In the genomic region with DNA sequence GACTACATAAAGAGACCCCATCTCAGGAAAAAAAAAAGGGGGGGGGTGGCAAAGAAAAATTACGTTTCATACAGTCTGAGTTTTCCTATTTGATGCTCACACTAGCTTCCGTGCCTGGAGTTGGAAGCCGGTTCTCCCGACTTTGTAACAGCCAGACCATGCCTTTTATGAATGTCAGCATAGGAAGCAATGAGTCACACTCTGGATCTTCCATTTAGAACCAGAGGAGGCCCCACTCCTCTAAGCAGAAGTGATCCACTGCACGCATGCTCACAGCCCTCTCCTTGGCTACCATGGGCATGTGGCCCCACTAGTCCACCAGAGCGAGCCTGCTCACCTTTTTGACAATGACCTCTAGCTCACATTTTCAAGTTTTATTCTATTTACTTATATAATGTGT, we compare ENCODE assay signal across 20 mouse cellular contexts. TPM values are rescaled to one million over a fixed set of nuclear protein-coding genes. Genes with fewer than 3 reads are reported as not detected.
"Had no signal": no experiment of that assay in that cellular context is flagged by ENCODE, and none has a peak within 500 bp of the region (broad histone marks: within the 10 kb centered on the region; RNA-seq: fewer than 3 reads in every experiment).

No protein-coding gene starts in this region.

- DNase-seq: kidney, postnatal 14 days; kidney, postnatal 4 days; left cerebral cortex, postnatal 4 days; liver, postnatal 0 days; lung, embryonic 14.5 days; midbrain, embryonic 14.5 days; right cerebral cortex, adult 18-20 months; right cerebral cortex, postnatal 14 days; spleen, adult 18-20 months; thymus, postnatal 36 days had no signal

- H3K36me3 ChIP-seq: limb, embryonic 12.5 days; limb, embryonic 15.5 days; midbrain, embryonic 10.5 days; neural tube, embryonic 12.5 days; neural tube, embryonic 15.5 days; stomach, embryonic 15.5 days had no signal

- ATAC-seq: liver, postnatal 0 days; lung, postnatal 0 days had no signal

- H3K4me1 ChIP-seq: limb, embryonic 12.5 days; midbrain, embryonic 10.5 days; neural tube, embryonic 12.5 days; neural tube, embryonic 15.5 days; stomach, embryonic 15.5 days had no signal

- H3K4me2 ChIP-seq: limb, embryonic 12.5 days; limb, embryonic 15.5 days; liver, embryonic 11.5 days; lung, embryonic 14.5 days; neural tube, embryonic 12.5 days; neural tube, embryonic 15.5 days; stomach, embryonic 15.5 days had no signal

- H3K9me3 ChIP-seq: limb, embryonic 15.5 days; midbrain, embryonic 10.5 days; neural tube, embryonic 12.5 days; neural tube, embryonic 15.5 days; stomach, embryonic 15.5 days had no signal

- H3K27ac ChIP-seq: limb, embryonic 12.5 days; limb, embryonic 15.5 days; liver, embryonic 14.5 days; midbrain, embryonic 10.5 days; neural tube, embryonic 12.5 days; neural tube, embryonic 15.5 days; stomach, embryonic 15.5 days had no signal

- H3K9ac ChIP-seq: limb, embryonic 12.5 days; limb, embryonic 15.5 days; liver, embryonic 14.5 days; liver, postnatal 0 days; lung, embryonic 14.5 days; neural tube, embryonic 12.5 days; neural tube, embryonic 15.5 days; stomach, embryonic 15.5 days had no signal

- H3K4me3 ChIP-seq: limb, embryonic 12.5 days; limb, embryonic 15.5 days; megakaryocyte, embryonic 14.5 days; midbrain, embryonic 10.5 days; neural tube, embryonic 12.5 days; neural tube, embryonic 15.5 days; stomach, embryonic 15.5 days had no signal

- H3K27me3 ChIP-seq: limb, embryonic 12.5 days; limb, embryonic 15.5 days; neural tube, embryonic 12.5 days; neural tube, embryonic 15.5 days; stomach, embryonic 15.5 days had no signal

RNA-seq across cellular contexts. Expression of a gene that starts 35.2 kb away (rescaled TPM):
- polyA plus RNA-seq: limb, embryonic 12.5 days had no signal
